Mouse (Mus musculus): ENCODE measurements around the gene Rdh16. TPM values are rescaled to one million over a fixed set of nuclear protein-coding genes. Genes with fewer than 3 reads are reported as not detected.
"Not testable (repeated sequence)": the region's sequence is repeated elsewhere in the genome, so short reads cannot be mapped to it uniquely, and the experiment has no call there.

Rdh16 gene
- polyA plus RNA-seq, 1 experiment from 2014 or later, result not detected

DNA sequence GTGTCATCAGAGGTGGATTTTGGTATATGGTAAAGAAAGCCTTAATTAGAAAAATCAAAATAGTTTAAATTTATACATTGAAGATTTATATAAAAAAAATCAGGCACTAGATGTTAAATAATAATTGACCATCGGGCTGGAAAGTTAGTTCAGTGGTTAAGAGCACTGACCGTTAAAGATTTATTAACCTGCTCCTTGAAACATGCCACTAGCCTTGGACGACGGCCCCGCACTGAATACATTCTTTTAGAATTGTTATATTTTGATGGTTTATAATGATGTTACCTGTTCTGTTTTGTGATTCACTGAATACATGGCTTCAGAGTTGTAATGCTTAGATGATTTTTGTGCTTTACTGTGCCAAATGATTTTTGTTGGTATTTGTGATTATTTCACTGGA lies 45.0 kb downstream of the Rdh16 start:
- not testable (repeated sequence) for H3K27me3 ChIP-seq (ENCODE audit: control insufficient read depth, insufficient read depth, low read length); H3K4me2 ChIP-seq (ENCODE audit: low read depth, low read length); ATAC-seq (ENCODE audit: insufficient read depth, low FRiP score); H3K36me3 ChIP-seq (ENCODE audit: control insufficient read depth, insufficient read depth, low read length); H3K9ac ChIP-seq (ENCODE audit: low read length); H3K4me1 ChIP-seq (ENCODE audit: control insufficient read depth, insufficient read depth, low read length); H3K4me3 ChIP-seq (replicated peaks; ENCODE audit: low read length); H3K9me3 ChIP-seq (replicated peaks; ENCODE audit: control insufficient read depth, low read length); H3K27ac ChIP-seq (ENCODE audit: low read length)
- WGBS, result 85% methylated on average over 5 of the region's 5 CpGs

GRCm38 (mm10) chr10:127848089-127848488 lies 47.1 kb downstream of the Rdh16 start:
- no peak for ATAC-seq (ENCODE audit: insufficient read depth, low FRiP score)
- H3K27ac ChIP-seq (ENCODE audit: low read length), result no peak overlapping the region

DNA sequence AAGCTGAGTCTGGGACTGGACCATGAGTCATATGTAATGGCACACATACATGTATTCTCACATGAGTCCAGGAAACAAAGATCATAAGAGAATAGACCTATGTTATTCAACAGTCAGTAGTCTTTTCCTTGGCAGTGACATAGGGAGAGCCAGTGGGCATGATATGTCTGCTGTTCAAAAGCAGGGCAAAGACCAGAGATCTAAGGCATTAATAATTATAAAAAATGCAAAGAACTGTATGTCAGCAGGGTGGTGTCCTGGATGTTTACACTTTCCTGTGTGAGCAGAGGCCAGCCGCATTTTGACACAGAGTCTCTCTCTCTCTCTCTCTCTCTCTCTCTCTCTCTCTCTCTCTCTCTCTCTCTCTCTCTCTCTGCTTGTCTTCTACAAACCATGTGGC lies 48.7 kb downstream of the Rdh16 start, which contains the start of gene Rdh19:
TSS of gene Rdh19 (plus strand) at position 301 of the 400 bp plus-strand sequence.
- H3K4me3 ChIP-seq (replicated peaks; ENCODE audit: low read length), result no peak within 1 kb of the TSS
- no peak for ATAC-seq (ENCODE audit: insufficient read depth, low FRiP score)
- no peaks in the 10 kb centered on the region for H3K27me3 ChIP-seq (ENCODE audit: control insufficient read depth, insufficient read depth, low read length)
- WGBS, result 30% methylated on average over 1 of the region's 1 CpGs
- no peak within 1 kb of the TSS for H3K9ac ChIP-seq (ENCODE audit: low read length)
- no peak within 1 kb of the TSS for H3K4me2 ChIP-seq (ENCODE audit: low read depth, low read length)
- no peak within 1 kb of the TSS for H3K27ac ChIP-seq (ENCODE audit: low read length)
- no peaks in the 10 kb centered on the region for H3K9me3 ChIP-seq (replicated peaks; ENCODE audit: control insufficient read depth, low read length)
- no peaks in the 10 kb centered on the region for H3K4me1 ChIP-seq (ENCODE audit: control insufficient read depth, insufficient read depth, low read length)
- no peaks in the 10 kb centered on the region for H3K36me3 ChIP-seq (ENCODE audit: control insufficient read depth, insufficient read depth, low read length)

More at GRCm38 (mm10) chr10:127848089-127848488, 47.1 kb downstream of the Rdh16 start:
- Histone ChIP-seq H3K4me1 (ENCODE audit: control insufficient read depth, insufficient read depth, low read length) (no peaks in the 10 kb centered on the region), H3K27me3 (ENCODE audit: control insufficient read depth, insufficient read depth, low read length) (no peaks in the 10 kb centered on the region), H3K4me2 (ENCODE audit: low read depth, low read length) (no peak overlapping the region), H3K9me3 (replicated peaks; ENCODE audit: control insufficient read depth, low read length) (no peaks in the 10 kb centered on the region), H3K36me3 (ENCODE audit: control insufficient read depth, insufficient read depth, low read length) (no peaks in the 10 kb centered on the region), H3K4me3 (replicated peaks; ENCODE audit: low read length) (no peak overlapping the region), H3K9ac (ENCODE audit: low read length) (no peak overlapping the region)
- 80% methylated on average over 1 of the region's 1 CpGs for WGBS

GRCm38 (mm10) chr10:127856376-127856775 lies 55.4 kb downstream of the Rdh16 start:
- ATAC-seq (ENCODE audit: insufficient read depth, low FRiP score), result no peak
- no peaks in the 10 kb centered on the region for H3K27me3 ChIP-seq (ENCODE audit: control insufficient read depth, insufficient read depth, low read length)

GRCm38 (mm10) chr10:127864931-127865330 lies 64.0 kb downstream of the Rdh16 start:
- Histone ChIP-seq H3K4me2 (ENCODE audit: low read depth, low read length) (no peak overlapping the region), H3K27ac (ENCODE audit: low read length) (no peak overlapping the region), H3K4me3 (replicated peaks; ENCODE audit: low read length) (no peak overlapping the region), H3K27me3 (ENCODE audit: control insufficient read depth, insufficient read depth, low read length) (no peaks in the 10 kb centered on the region), H3K9me3 (replicated peaks; ENCODE audit: control insufficient read depth, low read length) (no peaks in the 10 kb centered on the region), H3K36me3 (ENCODE audit: control insufficient read depth, insufficient read depth, low read length) (no peaks in the 10 kb centered on the region), H3K4me1 (ENCODE audit: control insufficient read depth, insufficient read depth, low read length) (no peaks in the 10 kb centered on the region), H3K9ac (ENCODE audit: low read length) (no peak overlapping the region)
- no peak for ATAC-seq (ENCODE audit: insufficient read depth, low FRiP score)

More at GRCm38 (mm10) chr10:127856376-127856775, 55.4 kb downstream of the Rdh16 start:
- Histone ChIP-seq H3K4me3 (replicated peaks; ENCODE audit: low read length) (no peak overlapping the region), H3K9ac (ENCODE audit: low read length) (no peak overlapping the region), H3K4me1 (ENCODE audit: control insufficient read depth, insufficient read depth, low read length) (no peaks in the 10 kb centered on the region), H3K27ac (ENCODE audit: low read length) (no peak overlapping the region), H3K9me3 (replicated peaks; ENCODE audit: control insufficient read depth, low read length) (0 out of 2 replicates have a peak, but pooled peaks cover 3% of the 10 kb centered on the region), H3K36me3 (ENCODE audit: control insufficient read depth, insufficient read depth, low read length) (no peaks in the 10 kb centered on the region), H3K4me2 (ENCODE audit: low read depth, low read length) (no peak overlapping the region)

DNA sequence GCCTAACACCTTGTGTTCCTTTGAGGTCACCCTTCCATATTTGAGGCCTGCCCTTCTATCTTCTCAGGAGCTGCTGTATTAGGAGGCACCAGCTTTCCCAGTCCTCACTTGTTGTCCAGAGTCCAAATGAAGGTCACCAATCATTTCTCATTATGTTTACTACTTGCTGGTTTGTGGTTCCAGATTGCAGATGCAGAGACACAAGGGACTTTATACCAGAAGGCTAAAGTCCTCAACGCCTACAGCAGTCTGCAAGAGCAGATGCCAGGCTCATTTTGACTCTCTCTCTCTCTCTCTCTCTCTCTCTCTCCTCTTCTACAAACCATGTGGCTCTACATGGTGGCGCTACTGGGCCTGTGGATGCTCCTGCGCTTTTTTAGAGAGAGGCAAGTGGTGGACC lies 65.3 kb downstream of the Rdh16 start, which contains the start of gene Rdh16f2:
TSS of gene Rdh16f2 (plus strand) at position 243 of the 400 bp plus-strand sequence.
- no peak within 1 kb of the TSS for H3K27ac ChIP-seq (ENCODE audit: low read length)
- H3K9me3 ChIP-seq (replicated peaks; ENCODE audit: control insufficient read depth, low read length), result no peaks in the 10 kb centered on the region
- no peaks in the 10 kb centered on the region for H3K36me3 ChIP-seq (ENCODE audit: control insufficient read depth, insufficient read depth, low read length)
- H3K4me2 ChIP-seq (ENCODE audit: low read depth, low read length), result no peak within 1 kb of the TSS
- no peak within 1 kb of the TSS for H3K4me3 ChIP-seq (replicated peaks; ENCODE audit: low read length)
- H3K27me3 ChIP-seq (ENCODE audit: control insufficient read depth, insufficient read depth, low read length), result no peaks in the 10 kb centered on the region
- ATAC-seq (ENCODE audit: insufficient read depth, low FRiP score), result no peak
- no peaks in the 10 kb centered on the region for H3K4me1 ChIP-seq (ENCODE audit: control insufficient read depth, insufficient read depth, low read length)
- WGBS, result 83% methylated on average over 3 of the region's 3 CpGs
- H3K9ac ChIP-seq (ENCODE audit: low read length), result no peak within 1 kb of the TSS

GRCm38 (mm10) chr10:127872484-127872883 lies 71.5 kb downstream of the Rdh16 start:
- ATAC-seq (ENCODE audit: insufficient read depth, low FRiP score), result no peak
- H3K9me3 ChIP-seq (replicated peaks; ENCODE audit: control insufficient read depth, low read length), result no peaks in the 10 kb centered on the region
- H3K27me3 ChIP-seq (ENCODE audit: control insufficient read depth, insufficient read depth, low read length), result no peaks in the 10 kb centered on the region
- no peak overlapping the region for H3K27ac ChIP-seq (ENCODE audit: low read length)
- no peak overlapping the region for H3K9ac ChIP-seq (ENCODE audit: low read length)
- no peak overlapping the region for H3K4me3 ChIP-seq (replicated peaks; ENCODE audit: low read length)
- H3K36me3 ChIP-seq (ENCODE audit: control insufficient read depth, insufficient read depth, low read length), result no peaks in the 10 kb centered on the region
- no peak overlapping the region for H3K4me2 ChIP-seq (ENCODE audit: low read depth, low read length)
- 76% methylated on average over 4 of the region's 4 CpGs for WGBS
- H3K4me1 ChIP-seq (ENCODE audit: control insufficient read depth, insufficient read depth, low read length), result no peaks in the 10 kb centered on the region

DNA sequence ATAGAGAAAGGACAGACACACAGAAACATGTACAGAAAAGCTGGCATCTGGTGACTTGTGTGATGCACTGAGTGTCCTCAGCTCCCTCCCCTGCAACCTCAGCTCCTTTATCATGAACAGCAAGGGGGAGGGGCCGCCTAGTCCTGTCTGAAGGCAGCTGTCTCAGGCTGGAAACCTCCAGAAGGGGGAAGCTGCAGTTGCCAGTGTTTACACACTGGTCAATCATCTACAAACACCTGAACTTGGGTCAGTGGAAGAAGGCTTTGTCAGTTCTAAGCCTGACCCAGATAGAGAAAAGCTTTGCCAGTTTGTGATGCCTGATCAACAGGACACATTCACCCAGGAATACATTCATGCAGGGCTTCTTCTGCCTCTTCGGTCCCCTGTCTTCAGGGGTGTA lies 76.7 kb downstream of the Rdh16 start:
- 18% methylated on average over 2 of the region's 2 CpGs for WGBS

GRCm38 (mm10) chr10:127878262-127879057 lies 77.5 kb downstream of the Rdh16 start:
- 57% methylated on average over 3 of the region's 3 CpGs for WGBS
- no peak overlapping the region for H3K9ac ChIP-seq (ENCODE audit: low read length)
- H3K4me1 ChIP-seq (ENCODE audit: control insufficient read depth, insufficient read depth, low read length), result 0 out of 2 replicates have a peak, but pooled peaks cover 6% of the 10 kb centered on the region
- H3K4me2 ChIP-seq (ENCODE audit: low read depth, low read length), result peak overlapping the region; percentile 4; the same call in 1 of the 2 replicates
- H3K9me3 ChIP-seq (replicated peaks; ENCODE audit: control insufficient read depth, low read length), result no peaks in the 10 kb centered on the region
- ATAC-seq (ENCODE audit: insufficient read depth, low FRiP score), result peak; percentile 82
- H3K27me3 ChIP-seq (ENCODE audit: control insufficient read depth, insufficient read depth, low read length), result no peaks in the 10 kb centered on the region
- no peaks in the 10 kb centered on the region for H3K36me3 ChIP-seq (ENCODE audit: control insufficient read depth, insufficient read depth, low read length)
- H3K4me3 ChIP-seq (replicated peaks; ENCODE audit: low read length), result no peak overlapping the region
- H3K27ac ChIP-seq (ENCODE audit: low read length), result peak overlapping the region; percentile 80

More for the DNA sequence above, 76.7 kb downstream of the Rdh16 start:
- Histone ChIP-seq H3K9ac (ENCODE audit: low read length) (no peak overlapping the region), H3K4me2 (ENCODE audit: low read depth, low read length) (peak overlapping the region; percentile 4; the same call in 1 of the 2 replicates), H3K4me1 (ENCODE audit: control insufficient read depth, insufficient read depth, low read length) (0 out of 2 replicates have a peak, but pooled peaks cover 6% of the 10 kb centered on the region), H3K27ac (ENCODE audit: low read length) (peak overlapping the region; percentile 80), H3K27me3 (ENCODE audit: control insufficient read depth, insufficient read depth, low read length) (no peaks in the 10 kb centered on the region), H3K9me3 (replicated peaks; ENCODE audit: control insufficient read depth, low read length) (no peaks in the 10 kb centered on the region), H3K4me3 (replicated peaks; ENCODE audit: low read length) (no peak overlapping the region), H3K36me3 (ENCODE audit: control insufficient read depth, insufficient read depth, low read length) (no peaks in the 10 kb centered on the region)
- peak; percentile 89 for ATAC-seq (ENCODE audit: insufficient read depth, low FRiP score)

Data from stomach, embryonic 16.5 days (tissue).